Mouse (Mus musculus) megakaryocyte, embryonic 14.5 days (primary cell): Measurements from ENCODE around the gene Scgb3a1.

Experiments
- FLI1 ChIP-seq: IDR thresholded peaks from 2 replicates; pipeline ENCODE4 v1.6.1; 2012; ENCODE audit warnings: low read length, inconsistent platforms, mixed read lengths
- GATA1 ChIP-seq: IDR thresholded peaks from 3 replicates; pipeline ENCODE4 v1.6.1; 2012; ENCODE audit warnings: mixed read lengths, low read length, inconsistent platforms, borderline replicate concordance

DNA sequence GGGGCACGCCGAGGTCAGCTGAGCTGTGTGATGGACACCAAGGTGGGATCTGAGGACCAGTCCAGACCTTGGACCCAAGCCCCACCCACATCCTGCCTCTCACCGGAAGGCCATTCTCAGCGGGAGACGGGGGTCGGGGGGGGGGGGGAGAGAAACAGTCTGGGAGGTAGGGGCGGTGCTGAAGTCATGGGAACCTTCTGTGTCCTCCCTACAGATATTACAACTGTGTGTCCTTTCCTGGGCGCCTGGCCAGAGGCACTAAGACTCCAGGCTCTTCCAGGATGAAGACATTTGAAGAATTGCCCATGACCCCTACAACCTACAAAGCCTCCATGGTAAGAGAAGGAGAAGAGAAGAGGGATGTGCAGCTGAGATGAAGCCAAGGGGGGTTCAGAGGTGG lies 17.7 kb upstream of the Scgb3a1 start:
- TF ChIP-seq FLI1 = no peak
- TF ChIP-seq GATA1 = no peak
